Mouse (Mus musculus) yolk sac, embryonic 10.5 days (tissue): Measurements from ENCODE around the gene Tmem8b.

Experiments
- DNase-seq: peaks from one replicate; pipeline ENCODE4 v3.0.0-alpha.2; 2017; ENCODE audit warnings: low spot score

Tmem8b gene

GRCm38 (mm10) chr4:43668782-43669427 lies at the start of gene Tmem8b, which contains the start of gene Fam221b:
TSS of gene Tmem8b (plus strand) at chr4:43668971.
TSS of gene Fam221b (minus strand) at chr4:43669145.
- DNase-seq = peak; percentile 88

- DNase-seq = no peak
These were observed 48.5 kb upstream of the Tmem8b start for GRCm38 (mm10) chr4:43620146-43620778.

GRCm38 (mm10) chr4:43629106-43629817 lies 39.5 kb upstream of the Tmem8b start:
- DNase-seq = no peak

GRCm38 (mm10) chr4:43630030-43630581 lies 38.7 kb upstream of the Tmem8b start:
- peak; percentile 79 for DNase-seq

- no peak for DNase-seq
These were observed 38.1 kb upstream of the Tmem8b start for GRCm38 (mm10) chr4:43630671-43631045.

GRCm38 (mm10) chr4:43631046-43631955 lies 37.5 kb upstream of the Tmem8b start, which contains the start of gene Npr2:
TSS of gene Npr2 (plus strand) at chr4:43631935.
- DNase-seq = peak; percentile 64

GRCm38 (mm10) chr4:43631956-43632920 lies 36.5 kb upstream of the Tmem8b start:
- no peak for DNase-seq

- DNase-seq = no peak
These were observed 35.5 kb upstream of the Tmem8b start for GRCm38 (mm10) chr4:43633296-43633695.

GRCm38 (mm10) chr4:43633736-43634135 lies 35.0 kb upstream of the Tmem8b start:
- DNase-seq = no peak

- DNase-seq = no peak
These were observed 34.0 kb upstream of the Tmem8b start for GRCm38 (mm10) chr4:43634621-43635374.

- DNase-seq = no peak
These were observed 32.0 kb upstream of the Tmem8b start for GRCm38 (mm10) chr4:43636751-43637150.

GRCm38 (mm10) chr4:43640076-43640475 lies 28.7 kb upstream of the Tmem8b start:
- DNase-seq = no peak

- no peak for DNase-seq
These were observed 28.3 kb upstream of the Tmem8b start for GRCm38 (mm10) chr4:43640491-43640890.

- no peak for DNase-seq
These were observed 19.0 kb upstream of the Tmem8b start for GRCm38 (mm10) chr4:43649783-43650182.

- DNase-seq = no peak
These were observed 16.0 kb upstream of the Tmem8b start for GRCm38 (mm10) chr4:43652726-43653125.

GRCm38 (mm10) chr4:43653161-43654015 lies 15.4 kb upstream of the Tmem8b start, which contains the start of gene Spag8:
TSS of gene Spag8 (minus strand) at chr4:43653594.
- DNase-seq = peak; percentile 61

GRCm38 (mm10) chr4:43655656-43656338 lies 13.0 kb upstream of the Tmem8b start:
- DNase-seq = no peak
